Mouse (Mus musculus) B cell, adult (primary cell): ENCODE measurements around the gene Trp63. TPM values are rescaled to one million over a fixed set of nuclear protein-coding genes. Genes with fewer than 3 reads are reported as not detected.

ENCODE experiments used
- total RNA-seq: library from RNA; stranded (reverse); gene quantifications from 4 replicates; pipeline ENCODE4 v1.2.4, GENCODE M21; 2023; ENCODE audit not compliant: inconsistent age

Trp63 gene
- total RNA-seq, result not detected in 4 replicates

GRCm38 (mm10) chr16:25683531-25684248, at the start of gene Trp63:
Gene Trp63, plus strand, starts transcription at chr16:25683763.

